Mouse (Mus musculus) stomach, postnatal 0 days (tissue): ENCODE results near the gene Atp5g2. TPM values are rescaled to one million over a fixed set of nuclear protein-coding genes. Genes with fewer than 3 reads are reported as not detected.
A peak's percentile ranks its signal among the peaks of the same experiment; 100 is the strongest.
"Not testable (repeated sequence)": the region's sequence is repeated elsewhere in the genome, so short reads cannot be mapped to it uniquely, and the experiment has no call there.

Source experiments
- ATAC-seq: fragments of 200-750 bp; cut with Nextera tagmentation; 2 replicates; pipeline ENCODE4 v1.8.0; 2017; ENCODE audit not compliant: low FRiP score, low TSS enrichment
- DNase-seq: peaks from one replicate; pipeline ENCODE4 v3.0.0-alpha.2; 2016; ENCODE audit warnings: low spot score
- H3K27ac ChIP-seq: fragments of 300-500 bp; sonication (generic); replicated peaks from 2 replicates; pipeline ENCODE4 v1.5.1; 2014; ENCODE audit warnings: mild to moderate bottlenecking, control low read depth
- H3K27me3 ChIP-seq: fragments of 300-500 bp; sonication (generic); 2 replicates; pipeline ENCODE4 v1.6.1; 2014; ENCODE audit warnings: low read length; ENCODE audit not compliant: control insufficient read depth, insufficient read depth
- H3K36me3 ChIP-seq: fragments of 300-500 bp; sonication (generic); 2 replicates; pipeline ENCODE4 v1.6.1; 2014; ENCODE audit warnings: low read length, mixed read lengths; ENCODE audit not compliant: control insufficient read depth, insufficient read depth
- H3K4me1 ChIP-seq: fragments of 300-500 bp; sonication (generic); replicated peaks from 2 replicates; pipeline ENCODE4 v1.6.1; 2014; ENCODE audit warnings: antibody characterized with exemption; ENCODE audit not compliant: control insufficient read depth, insufficient read depth
- H3K4me2 ChIP-seq: fragments of 300-500 bp; sonication (generic); replicated peaks from 2 replicates; pipeline ENCODE4 v1.6.1; 2014; ENCODE audit warnings: low read depth, mild to moderate bottlenecking, control low read depth, moderate library complexity
- H3K4me3 ChIP-seq: fragments of 300-500 bp; sonication (generic); 2 replicates; pipeline ENCODE4 v1.5.1; 2014; ENCODE audit warnings: low read depth, low read length, control low read depth
- H3K9ac ChIP-seq: fragments of 300-500 bp; sonication (generic); 2 replicates; pipeline ENCODE4 v1.6.1; 2014; ENCODE audit warnings: mild to moderate bottlenecking, low read length, control low read depth, mixed read lengths
- H3K9me3 ChIP-seq: fragments of 300-500 bp; sonication (generic); 2 replicates; pipeline ENCODE4 v1.6.1; 2016; ENCODE audit warnings: low read length; ENCODE audit not compliant: control insufficient read depth
- CTCF ChIP-seq: IDR thresholded peaks from 2 replicates; pipeline ENCODE4 v1.5.1; 2016; ENCODE audit warnings: antibody characterized with exemption, low read depth, mild to moderate bottlenecking, moderate library complexity
- EP300 ChIP-seq: optimal IDR thresholded peaks from 2 replicates; pipeline ENCODE3; 2016; ENCODE audit warnings: antibody characterized with exemption
- WGBS: fragments of 180-500 bp; shearing (Covaris S2); extraction: QIAGEN DNeasy Blood & Tissue Kit; methylation state at CpG from one replicate; pipeline ENCODE4 v1.1.7; 2014; 5-methylcytosine and 5-hydroxymethylcytosine counted together
- polyA plus RNA-seq: library from polyadenylated mRNA; unstranded; fragments of >200 nt; fragmentation: Nextera tagmentation; extraction: Ambion mirVana; gene quantifications from 2 replicates; pipeline ENCODE4 v1.2.1, GENCODE M21; 2015

The Atp5g2 gene
- polyA plus RNA-seq, 1 experiment from 2014 or later, result 71.4 TPM

DNA sequence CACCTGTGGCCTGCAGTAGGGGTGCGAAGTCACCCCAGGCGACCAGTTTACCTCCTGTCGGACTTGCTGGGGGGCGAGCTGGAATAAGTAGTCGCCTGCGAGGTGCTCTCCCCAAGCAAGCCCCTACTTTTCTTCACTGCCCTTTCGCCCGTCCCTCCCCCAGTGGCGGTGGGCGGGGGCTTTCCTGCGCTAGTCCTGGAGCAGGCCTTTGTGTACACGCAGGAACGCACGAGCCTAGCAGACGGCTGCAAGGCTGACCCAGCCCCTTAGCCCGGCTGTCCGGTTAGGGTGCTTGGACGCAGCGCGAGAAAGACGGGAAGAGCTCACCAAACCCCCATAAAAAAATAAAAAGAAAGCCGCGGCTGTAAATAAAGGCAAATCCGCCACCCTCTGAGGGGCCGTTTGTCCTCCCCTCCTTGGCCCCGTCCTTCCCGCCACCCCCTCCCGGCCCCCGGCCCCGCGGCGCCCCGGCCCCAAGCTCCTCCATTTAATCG is 384 bp downstream of the Atp5g2 start:
- Histone ChIP-seq H3K9ac (peak overlapping the region; percentile 83), H3K4me2 (peak overlapping the region; percentile 91), H3K4me3 (peak overlapping the region; percentile 54), H3K9me3 (no peaks in the 10 kb centered on the region), H3K36me3 (peaks cover 6% of the 10 kb centered on the region; the same call in 1 of the 2 replicates), H3K27me3 (no peaks in the 10 kb centered on the region), H3K27ac (peak overlapping the region; percentile 99), H3K4me1 (no peaks in the 10 kb centered on the region)
- TF ChIP-seq EP300 (no peak), CTCF (peak; percentile 14; the same call in 1 of the 2 replicates)
- WGBS, result under 1% methylated on average over 33 of the region's 34 CpGs
- DNase-seq, result peak; percentile 86
- peak; percentile 69 for ATAC-seq

DNA sequence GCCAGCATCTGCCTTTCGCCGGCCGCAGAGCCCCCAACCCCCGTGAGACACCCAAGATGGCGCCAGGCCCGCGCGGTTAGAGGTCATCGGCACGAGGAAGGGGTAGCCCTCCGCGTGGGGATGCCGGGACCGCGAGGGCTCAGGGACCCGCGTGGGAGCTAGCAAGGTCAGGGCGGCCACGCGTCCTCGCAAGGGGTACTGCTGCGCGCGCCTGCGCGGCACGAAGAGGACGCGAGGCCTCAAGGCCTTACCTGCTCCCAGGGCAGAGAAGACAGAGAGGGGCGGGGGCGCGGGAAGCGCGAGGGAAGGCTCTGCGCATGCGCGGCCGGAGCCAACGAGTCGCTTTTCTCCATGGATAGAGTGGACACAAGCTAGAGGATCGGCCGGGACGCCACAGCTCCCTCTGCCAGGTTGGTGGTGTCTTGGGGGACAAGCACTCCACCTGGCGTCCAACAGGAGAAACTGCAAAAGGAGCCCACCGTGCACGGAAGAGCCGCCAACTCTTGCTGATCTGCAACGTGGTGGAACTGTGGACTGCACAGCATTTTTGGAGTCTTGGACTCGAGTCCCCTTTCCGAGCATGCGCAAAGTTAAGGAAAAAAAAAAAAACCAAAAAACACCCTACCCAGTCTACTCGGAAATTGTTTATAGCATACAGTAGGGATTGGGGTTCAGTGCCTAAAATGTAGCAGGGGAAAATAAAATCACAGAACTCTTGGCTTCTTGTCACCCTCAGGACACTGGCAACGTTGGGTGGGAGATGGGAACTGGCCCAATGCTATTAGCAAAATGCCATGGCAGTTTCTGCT is 1.2 kb downstream of the Atp5g2 start:
- H3K9me3 ChIP-seq, result no peaks in the 10 kb centered on the region

DNA sequence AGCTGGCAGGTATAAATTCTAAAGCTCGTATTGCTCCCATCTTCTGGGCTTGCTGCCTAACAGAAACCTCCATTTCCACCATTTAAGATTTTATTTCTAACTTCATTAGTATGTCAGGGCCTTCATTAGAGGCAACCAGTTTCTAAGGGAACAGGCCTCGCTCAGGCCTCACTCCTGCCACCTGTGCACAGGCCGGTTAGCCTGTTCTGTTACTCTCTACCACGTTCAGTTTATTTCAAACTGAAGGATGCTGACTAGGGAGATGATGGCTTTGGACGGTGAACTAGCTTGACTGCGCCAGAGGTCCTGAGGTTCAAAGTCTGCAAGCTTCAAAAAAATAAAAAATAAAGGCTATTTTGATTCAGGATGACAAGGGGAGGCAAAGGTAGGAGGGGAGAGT is 1.9 kb downstream of the Atp5g2 start:
- ATAC-seq (no peak), DNase-seq (no peak)
- H3K36me3 ChIP-seq, result peaks cover 10% of the 10 kb centered on the region; the same call in 1 of the 2 replicates
- no peaks in the 10 kb centered on the region for H3K27me3 ChIP-seq
- no peaks in the 10 kb centered on the region for H3K4me1 ChIP-seq
- WGBS, result 3% methylated on average over 6 of the region's 6 CpGs
- peak overlapping the region; percentile 94 for H3K27ac ChIP-seq
- peak overlapping the region; percentile 91 for H3K4me2 ChIP-seq
- no peaks in the 10 kb centered on the region for H3K9me3 ChIP-seq
- peak overlapping the region; percentile 82 for H3K4me3 ChIP-seq
- H3K9ac ChIP-seq, result peak overlapping the region; percentile 97
- no peak for TF ChIP-seq CTCF
- TF ChIP-seq EP300, result no peak

More for the DNA sequence above, 1.2 kb downstream of the Atp5g2 start:
- peak; percentile 99 for DNase-seq
- Histone ChIP-seq H3K4me3 (peak overlapping the region; percentile 82), H3K36me3 (peaks cover 10% of the 10 kb centered on the region; the same call in 1 of the 2 replicates), H3K4me1 (no peaks in the 10 kb centered on the region), H3K27me3 (no peaks in the 10 kb centered on the region), H3K27ac (peak overlapping the region; percentile 99), H3K4me2 (peak overlapping the region; percentile 91), H3K9ac (peak overlapping the region; percentile 97)
- WGBS, result under 1% methylated on average over 53 of the region's 53 CpGs
- peak; percentile 99 for TF ChIP-seq CTCF
- no peak for TF ChIP-seq EP300
- ATAC-seq, result peak; percentile 94

DNA sequence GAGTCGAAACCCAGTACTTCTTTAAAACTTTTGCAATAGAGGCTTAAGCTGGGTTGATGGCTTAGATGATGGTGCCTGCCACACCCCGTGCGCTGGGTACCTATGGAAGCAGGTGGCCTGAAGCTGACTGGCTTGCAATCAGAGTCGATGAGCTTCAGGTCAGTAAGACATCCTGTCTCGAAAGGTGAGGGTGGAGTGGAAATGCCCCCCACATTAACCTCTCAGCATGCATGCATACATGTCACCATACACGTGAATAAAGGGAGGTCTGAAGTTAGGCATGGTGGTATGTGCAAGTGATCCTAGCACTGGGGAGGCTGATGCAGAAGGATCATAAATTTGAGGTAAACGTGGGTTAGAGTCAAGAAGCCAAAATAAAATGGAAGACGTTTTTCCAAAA is 2.6 kb downstream of the Atp5g2 start:
- Histone ChIP-seq H3K4me1 (no peaks in the 10 kb centered on the region), H3K4me3 (no peak overlapping the region), H3K4me2 (no peak overlapping the region), H3K27ac (no peak overlapping the region), H3K9ac (no peak overlapping the region), H3K27me3 (no peaks in the 10 kb centered on the region), H3K36me3 (peaks cover 10% of the 10 kb centered on the region; the same call in 1 of the 2 replicates), H3K9me3 (no peaks in the 10 kb centered on the region)
- ATAC-seq, result no peak
- TF ChIP-seq CTCF (no peak), EP300 (no peak)
- WGBS, result 79% methylated on average over 8 of the region's 8 CpGs
- no peak for DNase-seq

DNA sequence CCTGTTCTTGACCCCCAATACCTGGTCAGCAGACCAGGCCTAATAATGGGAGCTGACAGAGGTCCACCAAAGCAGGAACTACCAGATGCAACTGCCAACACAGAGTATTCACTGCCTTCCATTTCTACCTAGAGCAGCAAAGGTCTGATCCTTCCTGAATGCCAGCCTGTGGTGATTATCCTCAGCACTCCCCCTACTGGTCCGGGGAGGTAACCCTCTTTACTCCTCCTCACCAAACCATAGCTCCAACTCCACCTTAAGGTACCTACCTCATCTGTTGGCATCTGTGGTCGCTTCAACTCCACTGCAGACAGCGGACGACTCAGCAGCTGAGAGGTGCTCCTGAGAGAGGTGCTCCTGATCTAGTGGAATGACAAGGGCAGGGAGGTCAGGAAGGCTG is 6.7 kb downstream of the Atp5g2 start:
- no peak overlapping the region for H3K4me2 ChIP-seq
- no peak overlapping the region for H3K9ac ChIP-seq
- no peak overlapping the region for H3K27ac ChIP-seq
- H3K36me3 ChIP-seq, result peaks cover 25% of the 10 kb centered on the region
- no peaks in the 10 kb centered on the region for H3K4me1 ChIP-seq
- peak; percentile 76 for ATAC-seq
- DNase-seq, result peak; percentile 82
- TF ChIP-seq EP300, result no peak
- peak; percentile 90 for TF ChIP-seq CTCF
- 30% methylated on average over 4 of the region's 4 CpGs for WGBS
- no peak overlapping the region for H3K4me3 ChIP-seq
- no peaks in the 10 kb centered on the region for H3K9me3 ChIP-seq
- no peaks in the 10 kb centered on the region for H3K27me3 ChIP-seq

DNA sequence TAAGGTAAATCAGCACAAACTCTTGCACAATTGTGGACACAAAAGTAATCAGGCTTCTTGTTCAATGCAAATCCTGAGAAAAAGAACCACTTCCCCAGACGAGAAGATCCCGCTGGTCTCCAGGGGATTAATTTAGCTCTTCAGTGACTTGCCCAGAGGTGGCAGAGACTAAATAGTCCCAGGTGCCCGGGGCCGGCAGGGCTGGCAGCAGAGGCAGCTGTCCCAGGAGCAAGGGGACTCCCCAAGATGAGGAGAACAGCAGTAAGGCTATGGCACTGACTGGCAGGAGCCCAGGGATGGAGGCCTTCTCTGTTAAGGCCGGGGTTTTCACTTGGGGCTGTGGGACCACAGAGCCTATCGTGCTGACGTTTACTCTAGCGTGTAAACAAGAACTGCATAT is 8.3 kb downstream of the Atp5g2 start:
- ATAC-seq, result no peak
- Histone ChIP-seq H3K4me1 (no peaks in the 10 kb centered on the region), H3K4me3 (no peak overlapping the region), H3K27ac (no peak overlapping the region), H3K9me3 (no peaks in the 10 kb centered on the region), H3K9ac (no peak overlapping the region), H3K36me3 (peaks cover 25% of the 10 kb centered on the region), H3K27me3 (no peaks in the 10 kb centered on the region), H3K4me2 (no peak overlapping the region)
- no peak for DNase-seq
- no peak for TF ChIP-seq CTCF
- TF ChIP-seq EP300, result no peak
- 75% methylated on average over 8 of the region's 8 CpGs for WGBS

DNA sequence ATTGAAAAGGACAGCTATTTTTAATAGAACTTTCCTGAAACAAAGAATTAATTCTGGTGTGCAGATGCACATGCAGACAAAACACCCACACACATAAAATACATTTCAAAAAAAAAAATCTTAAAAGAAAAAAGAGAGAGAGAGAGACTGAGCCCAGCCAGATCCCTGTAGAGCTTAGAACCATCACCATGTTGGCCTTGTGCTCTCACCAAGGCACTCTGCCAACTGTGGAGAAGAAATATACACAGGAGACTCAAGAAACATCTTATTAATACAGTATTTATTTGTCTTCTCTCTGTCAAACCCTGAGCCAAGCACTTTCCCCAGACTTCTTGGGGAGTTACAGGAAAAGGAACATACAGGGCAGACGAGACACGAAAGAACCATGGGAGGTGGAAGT is 9.6 kb downstream of the Atp5g2 start:
- not testable (repeated sequence) for H3K4me2 ChIP-seq, DNase-seq, H3K4me3 ChIP-seq, H3K4me1 ChIP-seq, H3K27me3 ChIP-seq, H3K27ac ChIP-seq, H3K9ac ChIP-seq, ATAC-seq, H3K9me3 ChIP-seq
- no CpG with 5 or more reads among the region's 2 CpGs for WGBS
- peaks cover 25% of the 10 kb centered on the region for H3K36me3 ChIP-seq
